Mouse (Mus musculus): ENCODE measurements around the gene Btg3. TPM values are rescaled to one million over a fixed set of nuclear protein-coding genes. Genes with fewer than 3 reads are reported as not detected.

Btg3 gene
- polyA plus RNA-seq, 1 experiment from 2014 or later: 40.3 TPM

- peaks cover 10% of the 10 kb centered on the region; the same call in 1 of the 2 replicates for H3K36me3 ChIP-seq (ENCODE audit: control insufficient read depth, insufficient read depth, low read length)
- DNase-seq (ENCODE audit: low spot score) (no peak), ATAC-seq (ENCODE audit: insufficient read depth, low FRiP score, low TSS enrichment) (no peak)
- WGBS: 93% methylated on average over 12 of the region's 12 CpGs
- no peaks in the 10 kb centered on the region for H3K9me3 ChIP-seq (ENCODE audit: control insufficient read depth, low read length)
- H3K4me3 ChIP-seq (ENCODE audit: low read depth, low read length): no peak overlapping the region
- H3K9ac ChIP-seq (ENCODE audit: low read length): no peak overlapping the region
- no peaks in the 10 kb centered on the region for H3K4me1 ChIP-seq (ENCODE audit: control insufficient read depth, insufficient read depth, low read length)
- no peak overlapping the region for H3K27ac ChIP-seq (ENCODE audit: low read depth, low read length)
- H3K4me2 ChIP-seq (ENCODE audit: low read depth): no peak overlapping the region
- H3K27me3 ChIP-seq (ENCODE audit: control insufficient read depth, insufficient read depth, low read length): no peaks in the 10 kb centered on the region
These were observed 49.0 kb downstream of the Btg3 start for GRCm38 (mm10) chr16:78327999-78328398.

GRCm38 (mm10) chr16:78327562-78327961, 49.4 kb downstream of the Btg3 start:
- Histone ChIP-seq H3K4me1 (ENCODE audit: control insufficient read depth, insufficient read depth, low read length) (no peaks in the 10 kb centered on the region), H3K9ac (ENCODE audit: low read length) (no peak overlapping the region), H3K4me3 (ENCODE audit: low read depth, low read length) (no peak overlapping the region), H3K9me3 (ENCODE audit: control insufficient read depth, low read length) (no peaks in the 10 kb centered on the region), H3K36me3 (ENCODE audit: control insufficient read depth, insufficient read depth, low read length) (peaks cover 7% of the 10 kb centered on the region; the same call in 1 of the 2 replicates), H3K27ac (ENCODE audit: low read depth, low read length) (no peak overlapping the region), H3K4me2 (ENCODE audit: low read depth) (no peak overlapping the region), H3K27me3 (ENCODE audit: control insufficient read depth, insufficient read depth, low read length) (no peaks in the 10 kb centered on the region)
- WGBS: 91% methylated on average over 7 of the region's 7 CpGs
- DNase-seq (ENCODE audit: low spot score) (no peak), ATAC-seq (ENCODE audit: insufficient read depth, low FRiP score, low TSS enrichment) (no peak)

GRCm38 (mm10) chr16:78325972-78326848, 50.8 kb downstream of the Btg3 start:
- Histone ChIP-seq H3K9me3 (ENCODE audit: control insufficient read depth, low read length) (no peaks in the 10 kb centered on the region), H3K4me2 (ENCODE audit: low read depth) (no peak overlapping the region), H3K27me3 (ENCODE audit: control insufficient read depth, insufficient read depth, low read length) (no peaks in the 10 kb centered on the region), H3K27ac (ENCODE audit: low read depth, low read length) (no peak overlapping the region), H3K4me1 (ENCODE audit: control insufficient read depth, insufficient read depth, low read length) (peaks cover 4% of the 10 kb centered on the region; the same call in 1 of the 2 replicates), H3K4me3 (ENCODE audit: low read depth, low read length) (no peak overlapping the region), H3K36me3 (ENCODE audit: control insufficient read depth, insufficient read depth, low read length) (peaks cover 7% of the 10 kb centered on the region; the same call in 1 of the 2 replicates), H3K9ac (ENCODE audit: low read length) (no peak overlapping the region)
- 82% methylated on average over 27 of the region's 27 CpGs for WGBS
- no peak for ATAC-seq (ENCODE audit: insufficient read depth, low FRiP score, low TSS enrichment)
- DNase-seq (ENCODE audit: low spot score): no peak

DNA sequence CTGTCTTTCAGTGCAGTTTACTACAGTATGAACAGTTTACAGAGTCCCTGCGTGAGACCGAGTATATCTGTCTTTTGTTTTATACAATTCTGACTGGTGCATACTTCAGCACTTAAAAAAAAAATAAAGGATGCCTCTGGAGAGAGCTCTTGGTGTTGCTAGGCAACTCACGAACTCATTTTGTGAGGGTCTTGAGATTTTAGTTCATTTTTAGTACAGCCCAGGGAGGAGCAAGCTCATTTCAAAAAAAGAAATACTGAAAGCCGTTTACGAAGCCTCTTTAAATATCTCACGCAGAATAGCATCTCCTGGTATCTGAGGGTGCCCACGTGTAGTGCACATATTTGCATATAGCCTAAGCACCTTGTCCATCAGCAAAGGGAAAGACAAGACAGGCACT, 54.9 kb downstream of the Btg3 start:
- H3K27ac ChIP-seq (ENCODE audit: low read depth, low read length): no peak overlapping the region
- ATAC-seq (ENCODE audit: insufficient read depth, low FRiP score, low TSS enrichment): 0 out of 2 replicates have a peak, but pooled peaks have one; percentile 15

GRCm38 (mm10) chr16:78321559-78321958, 55.4 kb downstream of the Btg3 start:
- DNase-seq (ENCODE audit: low spot score) (no peak), ATAC-seq (ENCODE audit: insufficient read depth, low FRiP score, low TSS enrichment) (peak; percentile 48; the same call in 1 of the 2 replicates)
- Histone ChIP-seq H3K36me3 (ENCODE audit: control insufficient read depth, insufficient read depth, low read length) (peaks cover 1% of the 10 kb centered on the region; the same call in 1 of the 2 replicates), H3K27ac (ENCODE audit: low read depth, low read length) (no peak overlapping the region), H3K4me3 (ENCODE audit: low read depth, low read length) (no peak overlapping the region), H3K27me3 (ENCODE audit: control insufficient read depth, insufficient read depth, low read length) (no peaks in the 10 kb centered on the region), H3K4me2 (ENCODE audit: low read depth) (no peak overlapping the region), H3K4me1 (ENCODE audit: control insufficient read depth, insufficient read depth, low read length) (peaks cover 8% of the 10 kb centered on the region), H3K9me3 (ENCODE audit: control insufficient read depth, low read length) (no peaks in the 10 kb centered on the region), H3K9ac (ENCODE audit: low read length) (no peak overlapping the region)
- 5% methylated on average over 7 of the region's 7 CpGs for WGBS

More for the DNA sequence above, 54.9 kb downstream of the Btg3 start:
- no peak for DNase-seq (ENCODE audit: low spot score)
- no peak overlapping the region for H3K4me2 ChIP-seq (ENCODE audit: low read depth)
- H3K4me3 ChIP-seq (ENCODE audit: low read depth, low read length): no peak overlapping the region
- 40% methylated on average over 7 of the region's 7 CpGs for WGBS
- no peaks in the 10 kb centered on the region for H3K9me3 ChIP-seq (ENCODE audit: control insufficient read depth, low read length)
- H3K27me3 ChIP-seq (ENCODE audit: control insufficient read depth, insufficient read depth, low read length): no peaks in the 10 kb centered on the region
- H3K9ac ChIP-seq (ENCODE audit: low read length): no peak overlapping the region
- peaks cover 4% of the 10 kb centered on the region; the same call in 1 of the 2 replicates for H3K36me3 ChIP-seq (ENCODE audit: control insufficient read depth, insufficient read depth, low read length)
- H3K4me1 ChIP-seq (ENCODE audit: control insufficient read depth, insufficient read depth, low read length): peaks cover 8% of the 10 kb centered on the region

DNA sequence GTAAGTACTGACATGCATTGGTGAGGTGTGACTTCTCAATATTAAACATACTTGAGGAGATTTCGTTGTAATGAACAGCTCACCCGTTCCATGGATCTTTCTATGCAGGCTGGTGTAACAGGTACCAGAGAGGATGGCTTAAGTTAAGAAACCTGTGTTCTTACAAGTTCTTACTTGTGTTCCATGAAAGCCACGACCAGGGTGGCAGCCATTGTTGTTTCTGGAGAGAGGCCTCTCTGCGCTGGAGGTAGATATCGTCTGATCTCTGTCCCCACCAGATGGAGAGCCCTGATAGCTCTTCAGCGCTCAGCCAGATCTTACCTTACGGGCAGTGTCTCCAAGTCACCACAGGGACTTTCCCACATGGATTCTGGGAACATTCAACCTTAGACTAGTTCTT, 57.3 kb downstream of the Btg3 start:
- no peak overlapping the region for H3K27ac ChIP-seq (ENCODE audit: low read depth, low read length)
- ATAC-seq (ENCODE audit: insufficient read depth, low FRiP score, low TSS enrichment): no peak
- H3K4me3 ChIP-seq (ENCODE audit: low read depth, low read length): no peak overlapping the region
- H3K4me1 ChIP-seq (ENCODE audit: control insufficient read depth, insufficient read depth, low read length): peaks cover 8% of the 10 kb centered on the region
- WGBS: 80% methylated on average over 7 of the region's 7 CpGs
- H3K36me3 ChIP-seq (ENCODE audit: control insufficient read depth, insufficient read depth, low read length): no peaks in the 10 kb centered on the region
- H3K9me3 ChIP-seq (ENCODE audit: control insufficient read depth, low read length): no peaks in the 10 kb centered on the region
- H3K27me3 ChIP-seq (ENCODE audit: control insufficient read depth, insufficient read depth, low read length): no peaks in the 10 kb centered on the region
- no peak overlapping the region for H3K9ac ChIP-seq (ENCODE audit: low read length)
- H3K4me2 ChIP-seq (ENCODE audit: low read depth): no peak overlapping the region
- no peak for DNase-seq (ENCODE audit: low spot score)

- ATAC-seq (ENCODE audit: insufficient read depth, low FRiP score, low TSS enrichment) (no peak), DNase-seq (ENCODE audit: low spot score) (no peak)
- H3K9me3 ChIP-seq (ENCODE audit: control insufficient read depth, low read length): no peaks in the 10 kb centered on the region
- H3K27ac ChIP-seq (ENCODE audit: low read depth, low read length): no peak overlapping the region
- H3K9ac ChIP-seq (ENCODE audit: low read length): no peak overlapping the region
- no peak overlapping the region for H3K4me3 ChIP-seq (ENCODE audit: low read depth, low read length)
- WGBS: 87% methylated on average over 7 of the region's 7 CpGs
- H3K4me1 ChIP-seq (ENCODE audit: control insufficient read depth, insufficient read depth, low read length): peaks cover 10% of the 10 kb centered on the region
- no peak overlapping the region for H3K4me2 ChIP-seq (ENCODE audit: low read depth)
- H3K27me3 ChIP-seq (ENCODE audit: control insufficient read depth, insufficient read depth, low read length): no peaks in the 10 kb centered on the region
- no peaks in the 10 kb centered on the region for H3K36me3 ChIP-seq (ENCODE audit: control insufficient read depth, insufficient read depth, low read length)
These were observed 59.0 kb downstream of the Btg3 start for GRCm38 (mm10) chr16:78317960-78318359.

DNA sequence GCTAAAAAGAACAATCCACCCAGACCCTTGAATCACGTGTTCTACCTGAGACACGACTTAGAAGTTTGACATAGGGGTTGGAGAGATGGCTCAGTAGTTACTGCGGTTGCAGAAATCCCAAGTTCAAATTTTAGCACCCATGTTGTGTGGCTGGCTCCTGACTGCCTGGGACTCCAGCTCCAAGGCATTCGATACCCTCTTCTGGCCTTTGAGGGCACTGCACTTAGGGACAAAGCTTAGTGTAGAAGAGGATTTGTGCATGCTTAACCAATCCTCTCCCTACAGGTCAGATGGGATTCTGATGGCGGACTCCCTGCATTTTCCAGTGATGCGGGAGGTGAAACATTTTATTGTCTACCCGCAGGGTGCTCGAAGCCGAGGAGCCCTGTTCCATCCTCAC, 60.1 kb downstream of the Btg3 start:
- no peaks in the 10 kb centered on the region for H3K36me3 ChIP-seq (ENCODE audit: control insufficient read depth, insufficient read depth, low read length)
- ATAC-seq (ENCODE audit: insufficient read depth, low FRiP score, low TSS enrichment) (peak; percentile 20; the same call in 1 of the 2 replicates), DNase-seq (ENCODE audit: low spot score) (no peak)
- H3K27ac ChIP-seq (ENCODE audit: low read depth, low read length): no peak overlapping the region
- no peaks in the 10 kb centered on the region for H3K9me3 ChIP-seq (ENCODE audit: control insufficient read depth, low read length)
- WGBS: 88% methylated on average over 9 of the region's 9 CpGs
- no peak overlapping the region for H3K4me2 ChIP-seq (ENCODE audit: low read depth)
- H3K27me3 ChIP-seq (ENCODE audit: control insufficient read depth, insufficient read depth, low read length): no peaks in the 10 kb centered on the region
- H3K4me3 ChIP-seq (ENCODE audit: low read depth, low read length): no peak overlapping the region
- H3K4me1 ChIP-seq (ENCODE audit: control insufficient read depth, insufficient read depth, low read length): peaks cover 7% of the 10 kb centered on the region
- H3K9ac ChIP-seq (ENCODE audit: low read length): no peak overlapping the region

GRCm38 (mm10) chr16:78314026-78314425, 63.0 kb downstream of the Btg3 start:
- Histone ChIP-seq H3K9ac (ENCODE audit: low read length) (no peak overlapping the region), H3K27me3 (ENCODE audit: control insufficient read depth, insufficient read depth, low read length) (no peaks in the 10 kb centered on the region), H3K27ac (ENCODE audit: low read depth, low read length) (no peak overlapping the region), H3K4me3 (ENCODE audit: low read depth, low read length) (no peak overlapping the region), H3K36me3 (ENCODE audit: control insufficient read depth, insufficient read depth, low read length) (no peaks in the 10 kb centered on the region), H3K9me3 (ENCODE audit: control insufficient read depth, low read length) (no peaks in the 10 kb centered on the region), H3K4me2 (ENCODE audit: low read depth) (no peak overlapping the region), H3K4me1 (ENCODE audit: control insufficient read depth, insufficient read depth, low read length) (peaks cover 3% of the 10 kb centered on the region; the same call in 1 of the 2 replicates)
- DNase-seq (ENCODE audit: low spot score): peak; percentile 36
- 60% methylated on average over 6 of the region's 6 CpGs for WGBS
- no peak for ATAC-seq (ENCODE audit: insufficient read depth, low FRiP score, low TSS enrichment)

Measured in neural tube, embryonic 11.5 days (tissue).